Mouse (Mus musculus): Measurements from ENCODE around the gene Samd1.

Gene Samd1

GRCm38 (mm10) chr8:84011705-84012498 lies 14.4 kb downstream of the Samd1 start, which contains the start of gene 2210011C24Rik:
Gene 2210011C24Rik, minus strand, starts transcription at chr8:84012171.
- DNase-seq (ENCODE audit: low read depth, low spot score) = peak; percentile 48

DNA sequence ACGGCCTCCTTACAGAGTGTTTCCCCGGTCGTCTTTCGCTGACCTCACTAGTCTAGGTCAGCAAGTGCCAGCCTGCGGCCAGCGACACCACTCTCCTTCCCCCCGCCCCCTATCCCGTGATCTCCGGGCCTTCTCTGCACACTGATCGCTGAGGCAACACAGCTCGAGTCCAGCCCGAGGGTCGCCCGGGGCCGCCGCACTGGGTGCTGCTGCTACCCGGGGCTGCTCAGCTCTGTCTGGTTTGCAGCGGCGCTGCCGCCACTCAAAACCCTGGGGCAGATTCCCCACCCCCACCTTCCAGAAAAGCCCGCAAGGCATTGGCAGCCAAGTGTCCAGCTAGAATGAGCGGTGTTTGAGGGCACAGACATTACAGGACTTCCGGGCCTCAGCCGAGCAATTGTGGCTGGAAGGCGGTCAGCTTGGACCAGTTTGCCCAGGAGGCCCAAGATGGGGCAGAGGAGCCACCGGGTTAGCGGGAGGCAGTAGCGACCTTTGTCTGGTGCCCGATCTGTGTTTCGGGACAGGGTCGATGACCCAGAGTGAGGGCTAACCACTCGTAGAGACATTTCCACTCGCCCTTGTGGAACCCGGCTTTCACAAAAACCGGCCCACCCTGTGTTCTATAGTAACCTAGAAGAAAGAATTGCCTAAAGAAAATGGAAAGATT lies 15.2 kb downstream of the Samd1 start:
- no peak for DNase-seq (ENCODE audit: low read depth, low spot score)

- DNase-seq (ENCODE audit: low read depth, low spot score) = no peak
These were observed 18.4 kb downstream of the Samd1 start for GRCm38 (mm10) chr8:84015833-84016232.

DNA sequence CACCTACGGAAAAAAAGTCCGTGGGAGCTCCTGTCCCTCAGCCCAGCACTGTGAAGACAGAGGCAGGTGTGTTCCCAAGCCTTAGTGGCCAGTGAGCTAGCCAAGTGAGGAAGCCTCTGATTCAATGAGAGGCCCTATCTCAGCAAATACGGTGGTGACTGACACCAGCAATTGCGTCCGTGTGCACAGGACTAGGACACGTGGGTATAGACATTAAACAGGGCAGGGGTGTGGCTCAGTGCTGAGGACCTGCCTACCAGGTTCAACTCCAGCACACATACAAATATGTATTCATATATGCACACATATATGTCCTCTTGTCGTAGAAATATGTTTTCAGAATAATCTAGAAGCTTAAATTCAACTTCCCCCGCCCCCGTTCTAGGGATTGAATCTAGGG lies 22.3 kb downstream of the Samd1 start:
- DNase-seq (ENCODE audit: low read depth, low spot score) = no peak

- DNase-seq (ENCODE audit: low read depth, low spot score) = no peak
These were observed 23.6 kb downstream of the Samd1 start, which contains the start of gene Palm3 for GRCm38 (mm10) chr8:84021096-84021495. Gene Palm3, plus strand, starts transcription at chr8:84021471.

- DNase-seq (ENCODE audit: low read depth, low spot score) = no peak
These were observed 24.1 kb downstream of the Samd1 start for GRCm38 (mm10) chr8:84021569-84021968.

- no peak for DNase-seq (ENCODE audit: low read depth, low spot score)
These were observed 25.6 kb downstream of the Samd1 start for GRCm38 (mm10) chr8:84023085-84023484.

GRCm38 (mm10) chr8:84023631-84024030 lies 26.2 kb downstream of the Samd1 start:
- DNase-seq (ENCODE audit: low read depth, low spot score) = no peak

- peak; percentile 79 for DNase-seq (ENCODE audit: low read depth, low spot score)
These were observed 26.7 kb downstream of the Samd1 start for GRCm38 (mm10) chr8:84024171-84024570.

DNA sequence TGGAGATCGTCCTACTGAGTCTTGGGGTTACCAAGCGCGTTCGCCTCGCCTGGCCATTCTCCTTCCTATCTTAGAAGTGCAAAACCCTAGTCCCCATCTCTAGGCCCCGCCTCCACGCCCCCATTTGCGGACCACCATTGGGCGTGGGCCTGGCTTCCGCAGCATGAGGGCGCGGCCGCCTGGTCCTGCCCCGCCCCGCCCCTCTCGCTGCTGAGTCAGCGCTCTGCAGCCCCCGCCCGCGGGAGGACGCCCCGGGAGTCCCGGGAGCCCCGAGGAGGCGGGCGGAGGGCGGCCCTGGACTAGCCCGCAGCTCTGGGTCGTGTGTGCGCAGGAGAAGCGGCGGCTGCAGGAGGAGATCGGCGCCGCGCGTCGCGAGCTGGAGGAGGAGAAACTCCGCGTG lies 28.4 kb downstream of the Samd1 start:
- DNase-seq (ENCODE audit: low read depth, low spot score) = peak; percentile 65

DNA sequence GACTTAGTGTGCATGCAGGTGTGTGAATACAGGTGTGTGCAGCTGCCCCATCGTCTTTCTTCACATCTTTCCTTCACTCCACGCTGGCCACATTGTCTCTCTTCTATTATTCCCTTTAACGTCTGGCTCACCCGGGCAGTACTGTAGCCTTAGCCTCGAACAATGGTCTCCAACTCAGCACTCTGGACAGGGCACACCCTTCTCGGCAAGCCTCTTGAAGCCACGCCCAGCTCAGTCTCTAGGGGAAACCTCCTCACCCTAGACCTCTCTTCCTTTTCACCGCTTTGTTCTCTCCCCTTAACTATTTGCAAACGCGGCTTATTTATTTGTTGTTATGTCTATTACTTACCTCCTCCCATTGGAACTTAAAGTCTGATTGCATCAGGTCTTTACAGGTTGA lies 30.0 kb downstream of the Samd1 start:
- peak; percentile 50 for DNase-seq (ENCODE audit: low read depth, low spot score)

- DNase-seq (ENCODE audit: low read depth, low spot score) = no peak
These were observed 31.8 kb downstream of the Samd1 start for GRCm38 (mm10) chr8:84029272-84029671.

GRCm38 (mm10) chr8:84032777-84033176 lies 35.3 kb downstream of the Samd1 start:
- no peak for DNase-seq (ENCODE audit: low read depth, low spot score)

- DNase-seq (ENCODE audit: low read depth, low spot score) = no peak
These were observed 40.5 kb downstream of the Samd1 start for GRCm38 (mm10) chr8:84038015-84038414.

DNA sequence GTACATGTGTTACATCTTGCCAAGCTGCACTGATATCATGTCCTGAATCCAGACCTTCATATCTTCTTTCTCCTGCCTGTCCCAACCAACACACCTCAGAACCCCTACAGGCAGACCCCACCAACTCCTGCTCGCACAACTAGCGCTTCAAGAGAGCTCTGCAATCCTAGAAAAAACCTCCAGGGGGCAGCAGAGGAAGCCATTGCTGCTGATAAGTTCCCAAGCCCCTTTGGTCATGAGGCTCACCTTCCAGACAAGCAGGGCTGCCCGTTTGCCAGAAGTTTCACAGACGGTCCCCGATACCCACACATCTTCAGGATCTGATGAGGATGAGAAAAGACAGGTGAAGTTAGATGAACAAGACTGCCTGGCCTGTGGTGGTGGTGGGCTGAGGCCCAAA lies 41.6 kb downstream of the Samd1 start:
- DNase-seq (ENCODE audit: low read depth, low spot score) = peak; percentile 88

DNA sequence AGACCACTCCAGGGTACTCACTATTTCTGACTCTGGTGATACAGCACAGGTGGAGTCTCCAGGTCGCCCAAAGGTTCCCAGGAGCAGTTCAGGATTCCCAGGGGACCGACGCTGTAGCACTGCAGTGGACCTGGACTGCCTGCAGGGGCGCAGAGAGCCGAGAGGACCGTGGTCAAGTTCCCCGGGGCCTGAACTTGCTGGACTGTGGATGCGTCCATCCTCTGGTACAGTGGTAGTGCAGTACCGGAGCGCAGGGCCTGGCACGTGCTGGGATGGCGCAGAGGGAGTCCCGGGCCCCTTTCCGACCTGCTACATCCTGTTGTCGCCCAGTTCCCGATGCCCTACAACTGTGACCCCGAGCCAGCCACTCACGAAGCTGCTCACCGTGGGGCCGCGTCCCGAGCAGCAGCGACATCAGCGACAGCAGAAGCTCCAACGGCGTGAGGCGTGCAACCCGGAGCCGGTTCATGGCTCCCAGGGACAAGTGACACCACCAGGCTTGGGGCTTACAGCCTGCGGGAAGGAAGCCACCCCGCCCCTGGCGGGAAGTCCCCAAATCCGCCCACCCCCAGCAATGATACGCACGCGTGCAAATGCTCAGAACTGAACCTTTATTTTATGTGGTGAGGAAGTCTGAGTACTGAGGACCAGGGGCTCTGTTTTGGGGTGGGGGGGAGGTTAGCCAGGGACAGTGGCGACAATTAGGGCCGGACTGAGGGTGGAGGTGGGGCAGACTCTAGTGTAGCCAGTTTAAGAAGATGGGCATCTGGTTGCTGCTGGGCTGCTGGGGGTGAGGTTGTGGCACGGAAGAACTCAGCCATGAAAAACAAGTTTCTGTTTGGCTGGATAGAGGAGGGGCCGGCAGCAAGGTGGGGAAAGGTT lies 44.8 kb downstream of the Samd1 start, which contains the start of gene Il27ra:
Gene Il27ra, minus strand, starts transcription at position 524 of the 882 bp plus-strand sequence.
- peak; percentile 91 for DNase-seq (ENCODE audit: low read depth, low spot score)

DNA sequence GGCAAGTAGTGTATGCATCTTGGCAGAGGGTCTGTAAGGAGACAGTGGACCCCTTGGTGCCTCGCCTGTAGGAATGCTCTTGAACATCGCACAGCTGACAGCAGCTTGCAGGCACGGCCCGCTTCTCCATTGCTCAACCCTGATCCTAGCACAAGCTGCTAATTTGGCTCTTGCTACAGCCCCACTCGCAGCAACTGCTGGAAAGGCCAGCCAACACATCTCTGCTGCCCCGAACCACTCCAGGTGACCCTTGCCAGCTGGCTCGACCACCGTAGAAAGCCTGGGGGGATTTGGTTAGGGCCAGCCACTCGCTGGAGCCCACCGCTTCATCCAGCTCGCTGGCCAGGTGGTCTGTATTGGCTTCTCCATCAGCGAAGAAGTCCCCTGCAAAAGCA lies 45.5 kb downstream of the Samd1 start:
- no peak for DNase-seq (ENCODE audit: low read depth, low spot score)

- DNase-seq (ENCODE audit: low read depth, low spot score) = no peak
These were observed 46.6 kb downstream of the Samd1 start for GRCm38 (mm10) chr8:84044103-84044502.

- peak; percentile 43 for DNase-seq (ENCODE audit: low read depth, low spot score)
These were observed 47.4 kb downstream of the Samd1 start, which contains the start of gene Rln3 for GRCm38 (mm10) chr8:84044900-84045299. Gene Rln3, minus strand, starts transcription at chr8:84045000.

DNA sequence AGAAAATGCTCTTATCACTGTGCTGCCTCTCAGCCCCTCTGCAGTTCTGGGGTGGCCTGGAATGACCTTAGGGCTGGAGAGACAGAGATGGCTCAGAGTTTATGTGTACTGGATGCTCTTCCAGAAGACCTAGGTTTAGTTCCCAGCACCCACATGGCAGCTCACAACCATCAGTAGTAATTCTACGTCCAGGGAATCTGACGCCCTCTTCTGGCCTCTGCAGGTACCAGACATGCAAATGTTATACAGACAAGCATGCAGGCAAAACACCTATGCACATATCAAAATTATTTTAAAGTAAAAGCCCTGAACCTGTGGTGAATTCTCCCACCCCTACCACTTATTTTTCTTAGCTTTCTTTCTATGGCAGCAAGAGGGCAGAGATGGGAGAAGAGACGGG lies 49.0 kb downstream of the Samd1 start:
- no peak for DNase-seq (ENCODE audit: low read depth, low spot score)

DNA sequence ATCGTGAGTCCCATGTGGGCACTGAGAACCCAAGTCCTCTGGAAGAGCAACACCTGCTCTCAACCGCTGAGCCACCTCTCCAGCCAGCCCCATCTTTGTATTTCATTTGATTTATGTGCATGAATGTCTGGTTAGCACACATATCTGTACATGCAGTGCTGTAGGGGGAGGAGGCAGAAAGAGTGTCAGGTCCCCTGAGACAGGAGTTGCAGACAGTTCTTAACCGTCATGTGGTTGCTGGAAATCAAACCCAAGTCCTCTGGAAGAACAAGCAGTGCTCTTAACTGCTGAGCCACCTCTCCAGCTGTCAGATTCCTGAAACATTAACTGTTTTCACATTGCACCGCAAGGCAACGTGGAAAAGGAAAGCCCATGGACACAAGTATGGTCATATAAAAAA lies 50.7 kb downstream of the Samd1 start:
- DNase-seq (ENCODE audit: low read depth, low spot score) = no peak
